Mouse (Mus musculus) G1E (cell line): ENCODE results near the gene Naa20.

Experiments used
- CTCF ChIP-seq: IDR thresholded peaks from 2 replicates; pipeline ENCODE4 v1.5.1; 2012; ENCODE audit warnings: low read depth, low read length, inconsistent platforms, mixed read lengths
- GATA1 ChIP-seq: IDR thresholded peaks from 2 replicates; pipeline ENCODE4 v1.6.1; 2012; ENCODE audit warnings: borderline replicate concordance, low read length, inconsistent platforms, mixed read lengths
- TAL1 ChIP-seq: conservative IDR thresholded peaks from 2 replicates; pipeline ENCODE4 v1.6.1; 2012; ENCODE audit warnings: low read depth, low read length, inconsistent platforms, mixed read lengths

GRCm38 (mm10) chr2:145920941-145921650 is 19.2 kb downstream of the Naa20 start:
- TF ChIP-seq CTCF (no peak), GATA1 (no peak), TAL1 (no peak)
